Mouse (Mus musculus) kidney, adult 10 weeks (tissue): Measurements from ENCODE around the gene Ppp1cb. TPM values are rescaled to one million over a fixed set of nuclear protein-coding genes. Genes with fewer than 3 reads are reported as not detected.

Source experiments
- polyA plus RNA-seq: library from polyadenylated mRNA; stranded (reverse); fragments of 350-450 nt; fragmentation: Illumina TruSeq; extraction: RNeasy Lipid Tissue Mini Kit (QIAGEN cat#74804); gene quantifications from one replicate; pipeline ENCODE4 v1.2.3, GENCODE M21; 2014; ENCODE audit warnings: low read depth, low replicate concordance

Gene Ppp1cb
- 508 TPM for polyA plus RNA-seq

DNA sequence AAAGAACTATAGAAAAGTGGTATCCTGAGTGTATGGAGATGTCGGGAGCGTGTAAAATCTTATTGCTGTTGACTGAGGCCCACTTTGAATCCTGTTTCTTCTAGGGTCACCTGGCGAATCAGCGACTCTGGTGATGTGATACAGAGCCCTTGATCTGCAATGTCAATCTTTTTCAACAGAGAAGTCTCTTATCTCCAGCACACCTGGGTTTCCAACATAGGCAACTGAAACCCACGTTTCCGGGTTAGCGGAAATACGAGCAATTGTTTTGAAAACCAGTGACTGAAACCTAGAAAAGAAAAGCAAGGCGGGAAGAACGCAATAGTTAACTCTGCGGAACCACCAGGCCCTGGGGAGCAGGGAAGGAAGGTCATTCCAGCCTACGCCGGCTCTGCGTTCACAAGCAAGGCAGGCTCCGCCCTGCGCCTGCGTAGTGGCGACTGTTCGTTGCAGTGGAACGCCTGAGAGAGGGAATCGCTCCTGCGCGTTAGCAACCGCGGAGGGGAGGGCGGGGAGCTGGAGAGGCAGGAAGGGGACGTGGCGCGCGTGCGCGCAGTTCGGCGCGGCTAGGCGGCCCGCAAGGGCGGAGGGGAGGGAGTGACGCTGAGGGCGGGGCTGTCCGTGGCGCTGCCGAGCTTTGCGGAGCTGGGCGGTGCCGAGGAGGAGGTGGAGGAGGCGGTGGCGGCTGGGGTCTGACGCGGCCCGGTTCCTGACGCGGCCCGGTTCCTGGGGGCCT, at the start of gene Ppp1cb:
TSS of gene Ppp1cb (plus strand) at position 436 of the 736 bp plus-strand sequence.

Other genes with a start within 250 kb of the Ppp1cb start
- 0.49 TPM for gene Plb1, start 226.1 kb upstream of the Ppp1cb start, polyA plus RNA-seq
- 86.1 TPM for gene Yes1, start 152.3 kb downstream of the Ppp1cb start, polyA plus RNA-seq